Mouse (Mus musculus) layer of hippocampus, postnatal 14 days (tissue): ENCODE measurements around the gene Taar7e. TPM values are rescaled to one million over a fixed set of nuclear protein-coding genes. Genes with fewer than 3 reads are reported as not detected.
"Not testable (repeated sequence)": the region's sequence is repeated elsewhere in the genome, so short reads cannot be mapped to it uniquely, and the experiment has no call there.

Source experiments
- DNase-seq, 2 experiments: peaks; one replicate each; pipeline ENCODE4 v3.0.0; 2021 to 2022; ENCODE audit warnings: low spot score in 2 of 2, mixed read lengths in 1 of 2
- long read RNA-seq, 2 experiments: library from polyadenylated mRNA; stranded (forward); transcript quantifications; one replicate each; pipeline ENCODE4 v2.0.0; 2021
- total RNA-seq, 2 experiments: library from RNA; stranded (reverse); gene quantifications; 2 replicates each; pipeline ENCODE4 v1.2.3; 2021

Gene Taar7e
- not detected for total RNA-seq
- long read RNA-seq, experiment 1, result 0 reads
- long read RNA-seq, experiment 2, result 0 reads

DNA sequence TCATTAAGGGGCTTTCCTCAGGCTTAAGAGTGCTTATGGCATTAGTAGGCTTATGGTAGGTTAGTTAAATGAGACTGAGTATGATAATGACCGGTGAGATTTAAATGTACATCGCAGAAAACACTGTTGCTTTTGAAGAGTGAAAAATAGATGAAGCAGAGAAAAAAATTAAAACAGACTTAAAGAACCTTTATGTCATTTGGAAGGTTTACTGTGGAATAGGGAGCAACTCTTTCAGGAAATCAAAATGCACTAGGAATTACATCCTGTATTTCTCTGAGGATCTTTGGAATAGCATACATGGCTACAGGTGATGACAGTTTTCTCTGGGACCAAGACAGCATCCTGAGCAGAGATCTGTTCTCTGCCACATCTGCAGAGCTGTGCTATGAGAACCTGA is at the start of gene Taar7e:
TSS of gene Taar7e (plus strand) at position 301 of the 400 bp plus-strand sequence.
- no peak for DNase-seq

DNA sequence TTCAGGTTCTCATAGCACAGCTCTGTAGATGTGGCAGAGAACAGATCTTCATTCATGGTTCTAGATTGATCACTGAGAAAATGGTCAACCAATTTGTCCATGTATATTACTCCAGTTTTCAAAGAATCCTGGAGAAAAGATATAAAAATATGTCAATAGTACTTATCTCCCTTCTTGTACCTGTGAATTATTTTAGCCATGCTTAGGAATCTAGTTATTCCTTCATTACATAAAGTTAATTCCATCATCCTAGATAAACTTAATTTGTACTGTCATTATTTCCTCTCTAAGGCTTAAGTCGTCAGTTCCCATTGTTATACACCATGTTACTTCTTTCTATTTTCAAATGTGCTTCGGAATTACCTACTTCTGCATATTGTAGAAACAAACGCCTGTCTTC is 44.0 kb upstream of the Taar7e start, which contains the start of gene Taar7a:
TSS of gene Taar7a (minus strand) at position 101 of the 400 bp plus-strand sequence.
- DNase-seq, result no peak

DNA sequence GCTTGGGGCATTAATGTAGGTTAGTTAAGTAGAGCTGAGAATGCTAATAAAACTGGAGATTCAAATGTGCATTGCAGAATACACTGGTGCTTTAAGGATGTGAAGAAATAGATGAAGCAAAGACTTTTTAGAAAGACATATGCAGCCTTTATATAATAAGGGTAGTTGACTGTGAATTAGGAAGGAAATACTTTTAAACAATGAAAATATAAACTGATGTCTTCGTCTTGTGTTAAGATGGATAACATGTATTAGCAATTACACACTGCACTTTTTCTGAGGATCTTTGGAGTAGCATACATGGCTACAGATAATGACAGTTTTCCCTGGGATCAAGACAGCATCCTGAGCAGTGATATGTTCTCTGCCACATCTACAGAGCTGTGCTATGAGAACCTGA is 37.8 kb upstream of the Taar7e start, which contains the start of gene Taar7b:
TSS of gene Taar7b (plus strand) at position 301 of the 400 bp plus-strand sequence.
- no peak for DNase-seq

DNA sequence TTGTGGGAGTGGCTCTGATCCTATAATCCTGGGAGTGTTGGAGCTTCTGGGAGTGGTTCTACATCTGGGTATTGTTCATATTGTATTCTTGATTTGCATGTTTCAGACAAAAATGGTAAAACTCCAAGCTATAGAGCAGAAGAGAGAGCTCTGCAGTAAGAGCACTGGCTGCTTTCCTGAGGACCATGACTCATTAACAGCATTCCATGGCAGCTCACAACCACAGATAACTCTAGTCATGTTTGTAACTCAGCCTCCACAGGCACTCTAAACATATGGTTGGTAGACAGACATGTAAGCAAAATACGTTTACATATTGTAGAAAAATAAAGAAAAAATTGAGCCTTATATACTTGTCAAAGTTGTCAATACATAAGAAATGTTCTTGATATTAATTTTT is 31.0 kb upstream of the Taar7e start:
- no peak for DNase-seq

DNA sequence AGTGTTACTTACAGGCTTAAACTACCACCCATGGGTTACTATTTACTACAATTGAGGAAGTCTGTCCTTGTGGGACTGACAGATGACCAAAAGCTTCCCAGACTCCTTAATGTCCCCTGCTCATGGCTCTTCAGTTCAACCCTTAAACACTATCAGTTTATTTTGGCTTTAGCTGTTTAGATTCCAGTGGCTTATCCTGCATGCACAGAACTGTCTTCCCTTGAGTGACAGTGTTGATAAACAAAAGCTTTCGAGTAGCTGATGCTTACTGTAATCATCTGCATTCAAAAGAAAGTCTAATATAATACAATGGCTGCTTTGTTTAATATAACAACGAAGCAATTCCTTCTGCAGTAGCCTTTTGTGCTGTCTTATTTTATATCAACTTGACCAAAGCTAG is 30.4 kb upstream of the Taar7e start:
- no peak for DNase-seq

DNA sequence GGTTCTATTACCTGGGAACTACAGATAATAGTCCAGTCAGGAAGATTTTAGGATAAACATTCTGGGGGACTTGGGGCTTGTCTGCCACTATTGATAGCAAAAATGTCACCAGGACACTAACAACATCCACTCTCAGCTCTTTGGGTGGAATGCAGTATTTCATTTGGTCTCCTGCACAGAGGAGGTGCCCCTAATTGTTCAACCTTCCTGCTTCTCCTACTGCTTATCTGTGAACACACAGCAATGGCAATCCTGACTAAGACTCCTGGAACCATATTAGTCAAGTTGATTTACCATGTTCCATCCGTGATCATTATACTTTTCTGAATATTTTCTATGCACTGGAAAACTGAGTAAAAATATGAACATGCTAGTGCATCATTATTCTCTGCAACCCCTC is 29.3 kb upstream of the Taar7e start:
- DNase-seq, result no peak

DNA sequence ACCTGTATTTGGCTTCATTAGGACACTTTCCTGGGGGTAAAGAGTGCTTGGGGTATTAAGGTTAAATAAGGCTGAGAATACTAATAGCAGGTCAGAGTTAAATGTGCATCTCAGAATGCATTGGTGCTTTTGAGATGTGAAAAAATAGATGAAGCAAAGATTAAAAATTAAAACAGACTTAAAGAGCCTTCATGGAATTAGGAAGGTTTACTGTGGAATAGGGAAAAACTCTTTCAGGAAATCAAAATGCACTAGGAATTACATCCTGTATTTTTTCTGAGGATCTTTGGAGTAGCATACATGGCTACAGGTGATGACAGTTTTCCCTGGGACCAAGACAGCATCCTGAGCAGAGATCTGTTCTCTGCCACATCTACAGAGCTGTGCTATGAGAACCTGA is 10.5 kb upstream of the Taar7e start, which contains the start of gene Taar7d:
TSS of gene Taar7d (plus strand) at position 301 of the 400 bp plus-strand sequence.
- DNase-seq, result no peak

DNA sequence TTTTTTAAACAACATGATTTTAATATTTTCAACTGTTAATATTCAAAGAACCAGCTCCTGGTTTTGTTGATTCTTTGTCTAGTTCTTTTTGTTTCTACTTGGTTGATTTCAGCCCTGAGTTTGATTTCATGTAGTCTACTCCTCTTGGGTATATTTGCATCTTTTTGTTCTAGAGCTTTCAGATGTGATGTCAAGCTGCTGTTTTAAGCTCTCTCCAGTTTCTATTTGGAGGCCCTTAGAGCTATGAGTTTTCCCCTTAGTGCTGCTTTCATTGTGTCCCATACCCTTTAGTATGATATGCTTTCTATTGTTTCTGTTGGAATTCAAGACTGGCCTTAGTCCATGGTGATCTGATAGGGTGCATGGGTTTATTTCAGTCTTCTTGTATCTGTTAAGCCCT is 6.1 kb upstream of the Taar7e start:
- no peak for DNase-seq

DNA sequence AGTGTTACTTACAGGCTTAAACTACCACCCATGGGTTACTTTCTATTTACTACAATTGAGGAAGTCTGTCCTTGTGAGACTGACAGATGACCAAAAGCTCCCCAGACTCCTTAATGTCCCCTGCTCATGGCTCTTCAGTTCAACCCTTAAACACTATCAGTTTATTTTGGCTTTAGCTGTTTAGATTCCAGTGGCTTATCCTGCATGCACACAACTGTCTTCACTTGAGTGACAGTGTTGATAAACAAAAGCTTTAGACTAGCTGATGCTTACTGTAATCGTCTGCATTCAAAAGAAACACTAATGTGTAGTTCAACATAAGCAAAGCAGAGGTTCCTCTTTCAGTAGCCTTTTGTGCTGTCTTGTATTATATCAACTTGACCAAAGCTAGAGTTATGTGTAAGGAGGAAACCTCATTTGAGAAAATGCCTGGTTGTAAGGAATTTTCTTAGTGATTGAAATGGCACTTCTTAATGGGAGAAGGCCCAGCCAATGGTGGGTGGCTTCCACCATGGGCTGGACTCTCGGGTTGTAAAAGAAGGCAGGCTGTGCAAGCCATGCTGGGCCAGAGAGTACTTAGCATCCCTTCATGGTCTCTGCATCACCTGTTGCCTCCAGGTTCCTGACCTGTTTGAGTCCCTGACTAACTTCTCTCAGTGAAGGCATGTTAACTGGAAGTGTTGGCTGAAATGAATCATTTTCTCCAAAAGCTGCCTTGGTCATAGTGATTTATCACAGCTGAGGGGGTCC is 2.9 kb downstream of the Taar7e start:
- no peak for DNase-seq

DNA sequence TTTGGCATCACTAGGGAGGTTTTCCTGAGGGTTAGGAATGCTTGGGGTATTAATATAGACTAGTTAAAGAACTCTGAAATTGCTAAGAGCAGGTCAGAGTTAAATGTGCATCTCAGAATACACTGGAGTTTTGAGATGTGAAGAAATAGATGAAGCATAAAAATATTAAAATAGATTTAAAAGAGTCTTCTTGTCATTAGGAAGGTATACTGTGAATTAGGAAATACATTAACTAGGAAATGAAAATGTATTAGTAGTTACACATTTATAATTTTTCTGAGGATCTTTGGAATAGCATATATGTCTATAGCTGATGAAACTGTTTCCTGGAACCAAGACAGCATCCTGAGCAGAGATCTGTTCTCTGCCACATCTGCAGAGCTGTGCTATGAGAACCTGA is 11.8 kb downstream of the Taar7e start, which contains the start of gene Taar7f:
TSS of gene Taar7f (plus strand) at position 301 of the 400 bp plus-strand sequence.
- no peak for DNase-seq

DNA sequence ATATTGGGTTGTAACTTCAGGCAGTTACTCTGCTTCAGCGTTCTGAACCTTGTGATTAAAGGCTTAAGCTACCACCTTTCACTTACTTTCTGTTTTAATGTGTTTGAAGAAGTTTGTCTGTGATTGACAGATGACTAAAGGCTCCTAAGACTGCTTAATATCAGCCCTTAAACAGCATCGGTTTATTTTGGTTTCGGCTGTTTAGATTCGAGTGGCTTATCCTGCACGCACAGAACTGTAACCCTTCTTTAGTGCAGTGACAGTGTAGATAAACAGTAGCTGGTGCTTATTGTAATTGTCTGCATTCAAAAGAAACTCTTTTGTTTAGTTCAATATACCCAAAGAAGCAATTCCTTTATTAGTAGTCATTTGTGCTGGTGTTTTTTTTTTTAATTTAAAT is 14.6 kb downstream of the Taar7e start:
- no peak for DNase-seq

DNA sequence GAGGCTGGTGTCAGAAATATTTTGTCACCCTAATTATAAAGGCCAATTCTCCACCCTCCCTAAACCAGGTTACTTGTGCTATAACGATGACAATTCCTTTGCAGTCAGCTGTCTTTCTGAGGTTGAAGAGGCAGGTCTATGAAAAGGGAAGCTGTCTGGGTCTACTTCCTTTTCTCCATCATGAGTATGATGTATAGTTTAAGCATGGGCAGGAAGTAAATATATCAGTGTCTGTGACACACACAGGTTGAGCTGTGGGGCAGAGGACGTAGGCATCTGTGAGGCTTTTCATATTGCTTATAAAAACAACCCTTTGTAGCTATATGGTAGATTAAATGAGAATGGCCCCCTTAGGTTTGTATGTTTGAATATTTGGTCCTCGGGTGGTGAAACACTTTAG is 21.6 kb downstream of the Taar7e start:
- no peak for DNase-seq

DNA sequence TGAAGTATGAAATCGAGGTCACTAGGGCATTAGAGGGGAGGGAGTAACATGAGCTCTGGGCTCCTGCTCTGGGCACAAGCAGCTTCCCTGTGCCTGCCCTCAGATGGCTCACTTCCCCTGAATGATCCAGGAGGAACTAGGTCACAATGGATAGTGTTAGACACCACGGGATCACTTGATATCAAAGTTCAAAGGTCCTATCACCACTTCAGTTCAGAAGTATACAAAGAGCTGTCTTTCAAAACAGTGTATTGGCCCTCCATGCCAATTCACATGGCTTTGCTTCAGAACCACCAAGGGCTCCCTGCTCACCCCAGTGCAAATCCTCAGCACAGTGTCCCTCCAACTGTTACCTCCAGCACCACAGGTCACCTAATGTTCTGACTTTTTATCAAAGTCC is 37.3 kb downstream of the Taar7e start:
- DNase-seq, result not testable (repeated sequence)

DNA sequence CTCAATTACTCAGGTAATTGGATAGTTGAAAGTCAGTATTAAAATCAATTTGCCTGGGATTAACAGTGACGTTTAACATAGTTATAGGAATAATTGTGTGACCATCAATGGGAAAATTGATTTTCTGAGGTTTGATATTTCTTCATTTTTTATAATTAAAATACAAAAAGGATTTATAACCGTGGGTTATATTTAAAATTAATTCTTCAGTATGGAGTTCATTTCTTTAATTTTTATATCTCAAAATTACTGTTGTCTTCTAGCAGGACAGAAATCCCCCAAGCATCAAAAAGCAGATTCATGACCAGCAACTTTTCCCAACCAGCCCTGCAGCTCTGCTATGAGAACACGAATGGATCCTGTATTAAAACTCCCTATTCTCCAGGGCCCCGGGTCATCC is 38.8 kb downstream of the Taar7e start, which contains the start of gene Taar8a:
TSS of gene Taar8a (plus strand) at position 301 of the 400 bp plus-strand sequence.
- DNase-seq, result not testable (repeated sequence)

DNA sequence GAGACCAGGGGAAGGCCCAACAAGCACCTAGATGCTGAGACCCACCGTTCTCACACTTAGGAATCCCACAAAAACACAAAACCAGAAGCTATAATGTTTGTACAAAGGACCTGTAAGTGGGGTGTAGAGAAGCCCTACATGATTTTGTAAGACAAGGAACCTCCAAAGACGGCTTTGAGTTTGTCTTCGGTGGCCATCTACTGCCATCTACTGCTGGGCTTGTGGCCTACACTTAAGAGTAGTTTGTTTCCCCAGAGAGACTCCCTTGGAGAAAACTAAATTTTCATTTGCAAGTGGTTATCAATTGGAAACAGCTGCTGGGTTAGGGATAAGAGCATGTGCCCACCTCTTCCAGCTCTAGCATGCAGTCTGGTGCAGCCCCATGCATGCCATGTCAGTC is 42.8 kb downstream of the Taar7e start:
- peak; percentile 43 to 52 for DNase-seq

DNA sequence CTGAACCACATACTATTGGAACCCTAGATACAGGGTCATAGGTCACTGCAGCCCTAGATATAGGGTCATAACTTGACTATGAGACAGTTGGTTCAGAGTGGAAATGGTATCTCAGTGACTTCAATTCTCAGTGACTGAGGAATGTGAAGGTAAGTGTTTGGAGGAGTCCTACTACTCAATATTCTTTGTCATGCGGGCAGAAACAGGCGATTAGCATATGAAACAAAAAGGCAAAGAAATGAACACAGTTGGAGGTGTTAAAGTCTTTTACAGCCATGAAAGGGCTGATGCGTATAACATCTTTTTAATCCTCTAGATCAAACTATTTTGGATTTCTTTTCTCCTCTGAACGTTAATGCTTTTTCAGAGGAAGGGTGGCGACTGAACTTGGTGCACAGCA is 48.5 kb downstream of the Taar7e start:
- DNase-seq, result no peak

DNA sequence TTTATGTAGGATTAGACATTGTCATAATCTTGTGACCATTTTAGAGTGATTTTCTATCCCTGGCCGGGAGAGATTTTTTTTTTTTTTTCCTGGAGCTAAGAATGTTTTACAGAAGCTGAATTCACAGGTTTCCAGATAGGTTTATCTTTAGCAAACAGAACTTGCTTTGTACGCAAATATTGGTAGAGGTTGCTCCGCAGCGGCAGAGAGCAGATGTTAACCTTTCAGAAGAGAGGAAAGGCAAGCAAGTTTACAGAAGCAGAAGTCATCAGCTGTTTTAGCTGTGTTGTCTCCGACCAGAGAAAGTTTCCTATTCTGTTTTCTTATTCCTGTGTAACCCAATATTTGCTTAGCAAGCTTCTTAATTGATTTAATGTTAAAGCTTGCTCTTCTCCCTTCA is 49.1 kb downstream of the Taar7e start:
- no peak for DNase-seq

DNA sequence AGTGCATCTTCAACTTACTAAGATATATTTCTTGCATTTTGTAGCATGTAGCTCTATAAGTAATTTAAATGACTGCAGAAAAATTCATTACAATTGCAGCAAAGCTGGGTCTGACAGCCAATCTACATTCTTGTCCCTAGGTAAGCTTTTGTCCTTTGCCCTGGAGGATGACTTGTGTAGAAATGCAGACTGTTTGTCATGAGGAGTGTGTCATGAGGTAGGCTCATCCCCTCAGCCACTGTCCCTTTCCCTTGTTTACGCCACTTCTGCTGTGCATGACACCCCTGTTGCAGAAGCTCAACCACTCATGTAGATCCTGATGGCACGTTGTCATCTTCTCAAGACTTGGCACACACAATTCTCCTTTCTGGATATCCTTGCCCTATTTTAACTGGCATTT is 49.8 kb downstream of the Taar7e start:
- no peak for DNase-seq

Other genes starting within 250 kb of the Taar7e start
- 10 to 100 TPM; 24.7 to 30.8 TPM for gene Slc18b1, start 240.6 kb upstream of the Taar7e start, total RNA-seq
- gene Vnn3, start 186.2 kb upstream of the Taar7e start, total RNA-seq, result under 1 TPM in 1 of 2 experiments, not detected in 1; 0.21 TPM
- gene Vnn1, start 142.9 kb upstream of the Taar7e start, total RNA-seq, result under 1 TPM; 0.14 to 0.25 TPM
- gene Taar1, start 117.3 kb upstream of the Taar7e start, total RNA-seq, result not detected
- not detected for gene Taar2, start 99.0 kb upstream of the Taar7e start, total RNA-seq
- gene Taar3, start 88.1 kb upstream of the Taar7e start, total RNA-seq, result not detected
- gene Taar4, start 77.1 kb upstream of the Taar7e start, total RNA-seq, result not detected
- gene Taar5, start 66.9 kb upstream of the Taar7e start, total RNA-seq, result not detected
- not detected for gene Taar6, start 52.0 kb upstream of the Taar7e start, total RNA-seq
- not detected for gene Taar7a, start 44.1 kb upstream of the Taar7e start, total RNA-seq
- gene Taar7b, start 37.7 kb upstream of the Taar7e start, total RNA-seq, result not detected
- gene Taar7d, start 10.4 kb upstream of the Taar7e start, total RNA-seq, result not detected
- not detected for gene Taar7f, start 11.9 kb downstream of the Taar7e start, total RNA-seq
- gene Taar8a, start 38.9 kb downstream of the Taar7e start, total RNA-seq, result not detected
- not detected for gene Taar8b, start 54.7 kb downstream of the Taar7e start, total RNA-seq
- gene Taar8c, start 64.3 kb downstream of the Taar7e start, total RNA-seq, result not detected
- gene Taar9, start 71.9 kb downstream of the Taar7e start, total RNA-seq, result not detected
- 100 to 1,000 TPM; 122 to 129 TPM for gene Stx7, start 111.7 kb downstream of the Taar7e start, total RNA-seq
- 1 to 10 TPM; 5.4 to 5.8 TPM for gene Moxd1, start 185.9 kb downstream of the Taar7e start, total RNA-seq